Mouse (Mus musculus) kidney, adult 2 months (tissue): ENCODE results near the gene Sept9.

Experiments used
- CTCF ChIP-seq: fragments of 200-500 bp; conservative IDR thresholded peaks from 2 replicates; pipeline ENCODE4 v1.5.1; 2011; ENCODE audit warnings: low read depth, mild to moderate bottlenecking, control low read depth, low read length, moderate library complexity, mixed read lengths; ENCODE audit not compliant: insufficient read depth, insufficient read length
- POLR2A ChIP-seq: fragments of 200-500 bp; IDR thresholded peaks from one replicate; pipeline ENCODE4 v1.6.1; 2011; ENCODE audit warnings: low read depth, low read length, control low read depth

- TF ChIP-seq CTCF (no peak), POLR2A (no peak)
Observed at GRCm38 (mm10) chr11:117218498-117218897, 19.0 kb downstream of the Sept9 start.
